Mouse (Mus musculus) embryo, embryonic 11 days (tissue): ENCODE results near the gene Hydin.
"Not testable (repeated sequence)": the region's sequence is repeated elsewhere in the genome, so short reads cannot be mapped to it uniquely, and the experiment has no call there.

Experiments
- DNase-seq: peaks from one replicate; pipeline ENCODE4 v3.0.0-alpha.2; 2015

Hydin gene

DNA sequence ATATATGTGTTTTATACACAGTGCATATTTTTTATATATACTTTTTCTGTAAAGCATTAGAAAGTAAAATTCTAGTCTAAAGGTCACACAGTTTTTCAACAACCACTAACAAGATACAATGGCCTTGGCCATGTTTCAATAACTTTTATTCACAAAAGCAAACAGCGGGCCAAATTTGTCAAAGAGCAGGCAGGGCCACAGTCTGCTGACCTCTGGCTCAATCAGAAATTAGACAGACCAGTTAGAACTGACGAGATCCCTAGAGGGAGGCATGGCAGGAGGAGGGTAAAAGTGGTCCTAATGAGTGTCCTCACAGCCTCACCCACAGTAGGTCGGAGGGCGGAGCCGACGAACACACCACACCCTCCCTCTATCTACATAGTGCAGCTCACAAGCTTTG is 267.0 kb downstream of the Hydin start:
- no peak for DNase-seq

DNA sequence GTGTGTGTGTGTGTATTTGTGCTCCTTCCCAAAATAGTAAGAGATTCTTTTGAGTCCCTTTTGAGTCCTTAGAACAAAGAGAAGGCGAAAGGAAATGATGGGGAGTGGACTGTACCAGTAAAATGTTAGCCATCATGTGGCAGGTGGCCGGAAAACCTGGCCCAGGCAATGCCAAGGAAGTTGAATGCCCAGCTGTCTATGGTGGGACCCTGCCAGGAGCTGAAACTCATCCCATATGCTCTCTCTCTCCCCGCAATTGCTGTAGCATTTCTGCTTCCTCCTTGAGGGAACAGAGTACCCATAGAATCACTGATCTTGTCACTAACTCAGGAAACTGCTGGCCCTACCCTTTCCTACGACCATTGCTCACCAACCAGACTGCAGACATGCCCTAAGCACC is 271.1 kb downstream of the Hydin start:
- DNase-seq = no peak

DNA sequence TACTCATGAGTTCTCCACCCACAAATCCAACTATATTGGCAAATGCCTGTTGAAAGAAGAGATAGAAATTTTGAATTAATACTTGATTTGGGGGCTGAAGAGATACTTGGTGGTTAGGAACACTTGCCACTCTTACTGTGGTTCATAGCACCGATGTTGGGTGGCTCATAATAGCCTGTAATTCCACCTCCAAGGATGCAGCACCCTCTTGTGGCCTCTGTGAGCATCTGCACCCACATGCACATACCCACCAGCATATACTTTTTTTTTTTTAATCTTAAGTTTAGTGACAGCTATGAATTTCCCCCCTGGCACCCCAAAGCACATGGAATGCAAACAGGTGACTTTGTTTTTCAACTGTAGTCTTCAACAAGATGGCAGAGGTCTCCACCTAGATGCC is 283.6 kb downstream of the Hydin start:
- no peak for DNase-seq

DNA sequence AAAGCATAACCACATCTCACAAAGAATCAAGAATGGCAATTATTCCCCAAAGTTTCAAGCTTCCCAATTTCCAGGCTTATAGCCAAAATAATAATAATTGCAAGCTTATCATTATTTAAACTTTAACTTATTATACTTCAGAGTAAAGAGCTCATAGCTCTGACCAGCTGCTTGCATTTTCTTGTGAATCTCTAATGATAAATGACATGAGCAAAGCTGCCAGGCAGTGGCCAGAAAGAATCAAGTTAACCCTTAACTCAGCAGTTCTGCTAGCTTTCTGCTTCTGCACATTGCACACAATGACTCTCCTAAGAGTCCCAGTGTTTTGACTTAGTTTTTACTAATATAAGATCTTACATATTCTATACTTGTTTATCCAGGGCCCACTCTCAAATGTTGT is 285.3 kb downstream of the Hydin start:
- not testable (repeated sequence) for DNase-seq

DNA sequence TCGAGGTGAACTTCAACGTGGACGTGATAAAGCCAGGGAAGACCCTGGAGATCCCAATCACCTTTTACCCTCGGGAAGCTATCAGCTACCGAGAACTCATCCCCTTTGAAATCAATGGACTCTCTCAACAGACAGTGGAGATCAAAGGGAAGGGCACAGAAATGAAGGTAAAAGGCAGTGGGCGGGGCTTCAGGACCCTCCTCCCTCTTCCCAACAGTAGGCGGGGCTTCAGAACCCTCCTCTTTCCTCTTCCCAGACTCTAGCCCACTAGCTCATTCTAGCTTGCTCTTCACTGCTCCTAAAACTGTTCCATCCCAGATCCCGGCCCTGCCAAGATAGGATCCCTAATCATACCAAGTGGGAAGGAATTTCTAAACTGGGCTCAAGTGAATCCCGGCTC is 325.9 kb downstream of the Hydin start:
- no peak for DNase-seq

DNA sequence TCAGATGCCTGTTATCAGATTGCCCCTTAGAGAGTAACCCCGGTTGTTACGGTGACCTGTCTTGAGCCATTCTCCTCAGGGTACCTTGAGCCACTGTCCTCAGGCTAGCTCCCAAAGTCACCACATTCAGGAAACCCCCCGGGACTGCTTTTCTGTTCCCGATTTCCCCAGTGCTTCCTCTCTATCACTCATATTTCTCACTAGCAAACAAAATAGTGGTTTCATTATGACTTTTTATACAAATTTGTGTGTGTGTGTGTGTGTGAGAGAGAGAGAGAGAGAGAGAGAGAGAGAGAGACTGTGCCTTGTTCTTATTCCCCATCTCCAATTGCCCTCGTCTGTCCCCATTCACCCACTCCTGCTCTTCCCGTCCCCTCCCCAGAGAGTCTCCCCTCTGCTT is 327.4 kb downstream of the Hydin start:
- no peak for DNase-seq

DNA sequence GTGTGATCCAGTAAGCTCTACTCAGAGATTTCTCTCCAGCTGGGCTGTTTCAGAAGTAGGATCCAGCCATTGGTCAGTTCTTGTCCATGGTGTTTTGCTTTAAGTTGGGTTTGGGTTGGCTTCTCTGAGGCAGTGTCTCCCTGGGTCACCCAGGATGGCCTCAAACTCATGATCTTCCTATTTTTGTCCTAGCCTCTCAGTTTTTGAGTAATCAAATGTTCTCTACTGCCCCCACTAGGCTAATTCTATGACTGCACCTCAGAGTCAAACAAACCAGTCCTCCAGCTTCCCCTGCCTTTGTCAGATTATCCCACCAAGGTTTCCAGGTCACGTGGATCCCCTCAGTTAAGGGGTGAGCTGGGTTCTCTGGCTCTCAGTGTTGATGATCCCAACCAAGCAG is 337.8 kb downstream of the Hydin start:
- peak; percentile 70 for DNase-seq

DNA sequence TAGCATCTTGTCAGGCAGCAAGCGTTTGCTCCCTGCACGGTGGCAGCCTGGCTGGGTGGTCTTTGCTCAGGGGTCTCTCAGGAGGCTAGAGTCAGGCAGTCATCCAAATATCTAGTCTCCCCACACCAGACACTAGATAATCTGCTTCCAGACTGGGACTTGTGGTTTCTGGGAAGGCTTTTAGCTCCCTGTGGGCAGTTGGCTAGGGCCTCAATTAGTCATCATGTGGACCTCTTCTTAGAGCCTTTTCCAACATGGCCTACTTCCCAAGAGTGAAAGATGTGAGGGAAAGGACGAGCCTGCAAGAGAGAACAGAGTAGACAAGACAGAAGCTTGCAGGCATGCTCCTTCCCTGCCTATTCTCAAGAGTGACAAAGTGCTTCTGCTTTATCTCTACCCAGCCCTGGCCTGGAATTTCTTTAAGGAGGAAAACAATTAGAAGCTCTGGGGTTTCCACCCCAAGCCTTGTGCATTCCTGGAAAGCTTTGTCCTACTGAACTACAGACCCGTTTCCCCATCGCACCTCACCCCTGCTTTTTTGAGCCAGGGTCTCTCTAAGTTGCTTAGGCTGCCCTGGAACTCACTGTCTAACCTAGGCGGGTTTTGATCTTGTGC is 338.7 kb downstream of the Hydin start:
- no peak for DNase-seq

DNA sequence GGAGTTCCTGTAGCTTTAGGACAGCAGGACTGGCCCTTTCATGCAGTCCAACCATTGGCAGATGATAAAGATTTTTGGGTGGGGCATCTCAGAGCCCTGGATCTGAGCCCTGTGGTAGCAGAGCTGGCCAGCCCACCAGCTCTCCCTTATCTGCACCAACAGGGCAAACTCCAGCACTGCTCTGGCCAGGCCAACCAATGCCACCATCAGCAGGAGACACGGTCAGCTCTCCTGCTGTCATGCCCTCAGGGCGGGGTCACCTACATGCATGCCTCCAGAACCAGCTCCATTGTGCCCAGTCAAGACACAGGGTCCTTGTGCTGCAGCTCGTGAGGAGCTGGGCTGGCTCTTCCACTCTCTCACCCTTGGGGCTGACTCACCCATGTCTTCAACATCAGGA is 349.0 kb downstream of the Hydin start:
- no peak for DNase-seq

DNA sequence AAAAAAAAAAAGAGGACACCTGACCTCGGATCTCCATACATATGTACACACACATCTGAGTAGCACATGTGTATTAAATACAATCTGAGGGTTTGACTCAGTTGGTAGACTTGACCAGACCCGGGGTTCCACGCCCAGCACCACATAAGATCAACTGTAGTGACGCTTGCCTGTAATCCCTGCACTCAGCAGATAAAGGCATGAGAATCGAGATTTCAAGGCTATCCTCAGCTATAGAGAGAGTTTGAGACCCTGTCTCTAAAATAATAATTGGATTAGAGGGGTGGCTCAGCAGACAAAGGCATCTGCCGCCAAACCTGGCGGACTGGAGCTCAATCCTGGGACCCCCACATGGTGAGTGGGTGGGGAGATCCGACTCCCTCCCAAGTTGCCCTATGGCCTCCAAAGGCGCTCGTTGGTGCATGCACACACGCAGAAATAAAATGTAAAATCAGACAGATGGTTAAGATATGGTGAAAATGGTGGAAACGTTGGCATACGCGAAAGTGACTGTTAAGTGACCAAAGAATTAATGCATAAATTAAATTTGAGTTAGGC is 351.1 kb downstream of the Hydin start:
- DNase-seq = peak; percentile 4

DNA sequence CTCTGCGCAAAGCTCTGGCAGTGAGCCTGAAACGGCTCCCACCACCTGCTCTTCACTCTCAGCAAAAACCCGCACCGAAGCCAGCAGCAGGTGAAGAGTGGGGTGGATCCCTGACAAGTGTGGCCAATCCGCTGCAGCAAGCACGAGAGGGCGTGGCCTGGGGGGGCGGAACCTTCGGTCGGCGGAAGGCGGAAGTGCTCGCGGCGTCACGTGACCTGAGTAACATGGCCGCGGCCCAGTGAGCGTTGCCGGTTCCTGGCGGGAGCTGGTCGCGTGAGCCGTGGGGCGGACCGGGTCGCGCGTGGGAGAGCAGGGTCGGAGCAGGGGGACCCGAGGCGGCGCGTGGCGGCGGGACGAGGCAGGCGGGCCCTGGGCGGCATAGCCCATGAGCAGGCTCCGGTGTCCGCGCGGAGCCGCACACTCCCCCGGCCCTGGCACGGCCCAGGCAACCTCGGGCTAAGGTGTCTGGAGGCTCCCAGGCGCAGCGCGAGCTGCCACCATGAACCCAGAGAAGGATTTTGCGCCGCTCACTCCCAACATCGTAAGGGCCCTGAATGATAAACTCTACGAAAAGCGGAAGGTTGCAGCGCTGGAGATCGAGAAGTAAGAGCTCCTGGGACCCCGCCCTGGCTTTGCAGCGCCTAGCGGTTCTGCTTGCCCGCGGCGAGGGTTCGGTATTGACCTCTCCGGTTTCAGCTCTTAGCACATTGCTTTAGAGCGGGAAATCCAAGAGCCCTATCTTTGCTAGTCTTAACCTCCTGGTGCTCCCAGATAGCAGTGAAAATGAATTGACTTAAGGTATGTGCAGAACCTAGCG is 351.8 kb downstream of the Hydin start, which contains the start of gene Vac14:
TSS of gene Vac14 (plus strand) at position 195 of the 817 bp plus-strand sequence.
- DNase-seq = peak; percentile 98

DNA sequence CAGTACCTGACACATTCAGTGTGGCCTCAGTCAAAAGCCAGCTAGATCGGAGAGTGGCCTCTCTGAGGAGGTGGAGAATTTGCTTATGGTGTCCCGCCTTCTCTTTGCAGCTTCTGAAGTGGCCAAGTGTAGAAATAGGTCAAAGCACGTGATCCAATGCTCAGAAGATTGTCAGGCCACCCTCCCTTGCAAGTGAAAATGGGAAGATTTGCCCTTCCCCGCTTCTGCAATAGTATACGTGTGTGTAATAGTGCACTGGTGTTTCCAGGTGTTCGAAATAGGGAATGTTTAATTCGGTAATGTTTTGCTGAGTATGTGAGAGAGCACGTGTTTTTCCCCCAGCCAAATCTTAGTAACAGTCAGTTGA is 352.4 kb downstream of the Hydin start:
- no peak for DNase-seq

DNA sequence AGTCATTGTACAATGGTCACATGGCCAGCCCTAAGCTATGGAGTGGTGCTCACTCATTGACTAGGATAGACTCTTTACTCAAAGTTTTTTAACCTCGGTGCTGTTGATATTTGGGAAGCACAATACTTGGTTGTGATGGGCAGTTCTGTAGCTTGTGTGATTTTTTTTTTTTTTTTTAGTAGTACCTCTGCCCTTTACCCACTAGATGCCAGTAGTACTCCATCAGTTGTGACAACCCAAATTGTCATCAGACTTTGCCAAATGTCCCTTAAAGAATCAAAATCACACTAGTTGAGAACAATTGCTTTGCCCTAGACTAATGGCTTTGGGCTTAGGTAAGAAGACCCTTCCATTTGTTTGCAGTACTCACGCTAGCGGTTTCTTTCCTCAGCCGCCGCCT is 353.1 kb downstream of the Hydin start:
- no peak for DNase-seq

DNA sequence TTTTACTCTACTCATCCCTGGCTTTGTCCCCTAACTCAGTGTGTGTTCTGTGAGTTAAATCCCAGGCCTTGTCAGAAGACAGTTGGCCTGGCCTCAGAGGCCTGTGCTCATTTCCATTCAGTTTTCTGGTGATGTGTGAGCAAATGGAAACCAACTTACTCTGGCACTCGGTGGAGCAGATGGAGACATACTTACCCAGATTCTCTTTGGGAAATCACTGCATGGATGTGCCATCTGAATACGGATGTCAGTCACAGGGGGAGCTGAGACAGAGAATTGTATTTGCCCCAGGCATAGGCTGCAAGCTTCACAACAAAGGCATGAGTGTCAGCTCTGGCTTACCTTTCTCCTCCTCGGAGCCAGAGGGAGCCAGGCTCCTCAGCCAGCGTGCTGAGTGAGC is 359.7 kb downstream of the Hydin start:
- no peak for DNase-seq

DNA sequence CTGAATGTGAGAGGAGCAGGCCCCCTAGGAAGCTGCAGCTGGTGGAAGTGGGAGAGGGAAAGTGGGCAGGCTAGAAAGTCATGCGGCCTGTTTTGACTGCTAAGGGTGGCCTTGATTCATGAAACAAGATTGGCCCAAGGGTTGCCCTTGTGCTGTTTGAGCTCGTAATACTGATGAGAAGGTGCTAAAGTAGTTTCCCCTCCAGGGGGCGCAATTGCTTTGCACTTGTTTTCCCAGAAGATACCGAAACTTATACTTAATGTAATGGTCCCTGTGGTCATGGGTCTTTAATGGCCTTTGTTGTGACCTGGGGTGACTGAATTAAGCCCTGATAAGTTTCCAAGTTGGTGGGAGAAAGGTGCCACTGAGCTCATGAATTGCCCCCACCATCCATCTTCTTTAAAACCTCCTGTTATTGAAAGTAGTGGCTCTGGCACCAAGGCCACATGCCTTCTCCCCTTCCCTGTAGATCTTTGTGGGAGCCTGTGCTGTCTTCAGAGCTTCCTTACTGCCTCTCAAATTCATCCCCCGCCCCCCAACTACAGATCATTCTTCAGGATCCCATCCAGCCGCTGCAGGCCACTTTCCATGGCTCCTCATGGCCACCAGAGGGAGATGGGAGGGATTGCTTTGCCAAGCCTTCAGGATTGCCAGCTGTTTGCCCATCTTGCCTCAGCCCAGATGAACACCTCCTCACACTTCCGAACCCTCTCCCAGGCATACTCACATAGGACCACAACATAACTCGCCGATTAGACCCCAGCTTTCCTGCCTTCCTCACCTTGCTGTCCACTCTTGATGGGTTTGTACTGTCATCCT is 362.7 kb downstream of the Hydin start:
- peak; percentile 61 for DNase-seq

DNA sequence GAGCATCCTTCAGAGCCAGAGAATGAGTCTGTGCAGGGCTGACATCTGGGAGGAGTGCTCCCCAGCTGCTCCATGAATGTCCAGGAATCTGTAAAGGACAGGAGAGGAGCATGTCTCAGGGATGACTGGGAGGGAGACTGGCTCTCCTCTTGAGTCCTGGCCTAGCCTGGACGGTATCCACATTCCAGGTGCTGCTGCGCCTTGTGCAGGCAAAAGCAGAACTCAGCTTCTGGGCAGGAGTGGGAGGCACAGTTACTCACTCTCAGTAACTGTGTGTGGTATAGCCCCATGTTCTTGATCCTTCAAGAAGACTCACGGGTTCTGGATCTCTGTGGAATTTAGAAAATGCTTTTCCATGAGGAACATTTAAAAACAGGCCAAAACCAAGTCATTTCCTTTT is 363.3 kb downstream of the Hydin start:
- DNase-seq = no peak

DNA sequence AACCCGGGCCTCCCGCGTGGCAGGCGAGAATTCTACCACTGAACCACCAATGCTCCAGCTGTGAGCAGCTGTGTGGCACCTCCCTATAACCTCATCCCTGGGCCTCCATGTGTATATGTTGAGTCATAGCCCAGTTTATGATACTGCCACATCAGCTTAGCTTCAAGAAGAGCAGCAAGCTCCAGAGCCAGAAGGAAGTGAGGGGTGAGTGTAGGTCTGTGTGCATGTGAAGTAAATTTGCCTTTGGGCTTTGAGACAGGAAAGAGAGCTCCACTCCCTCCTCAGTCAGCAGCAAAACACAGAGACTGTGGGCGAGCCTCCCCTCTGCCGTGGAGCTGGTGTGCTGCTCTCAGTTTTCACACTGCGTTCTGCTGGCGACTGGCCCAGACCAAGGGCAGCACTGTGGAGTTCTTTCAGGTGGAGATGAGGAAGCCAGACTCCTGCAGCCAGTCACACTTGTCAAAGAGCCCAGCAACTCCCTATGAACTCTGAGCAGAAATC is 363.8 kb downstream of the Hydin start:
- no peak for DNase-seq

DNA sequence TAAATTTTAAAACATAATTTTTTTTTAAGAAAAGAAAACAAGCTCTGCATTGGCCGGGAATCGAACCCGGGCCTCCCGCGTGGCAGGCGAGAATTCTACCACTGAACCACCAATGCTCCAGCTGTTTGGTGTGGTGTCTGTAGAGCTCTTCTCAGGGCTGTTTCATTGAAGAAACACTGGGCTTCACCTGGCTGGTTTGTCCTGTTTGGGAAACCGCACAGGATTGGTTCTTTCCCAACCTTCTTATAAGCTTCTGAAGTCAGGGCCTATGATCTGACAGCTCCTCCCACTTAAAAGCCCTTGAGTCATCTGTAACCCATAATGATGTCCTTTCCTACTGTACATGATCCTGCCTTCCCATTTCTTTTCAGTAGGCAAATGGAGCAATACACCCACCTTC is 364.4 kb downstream of the Hydin start:
- DNase-seq = no peak

DNA sequence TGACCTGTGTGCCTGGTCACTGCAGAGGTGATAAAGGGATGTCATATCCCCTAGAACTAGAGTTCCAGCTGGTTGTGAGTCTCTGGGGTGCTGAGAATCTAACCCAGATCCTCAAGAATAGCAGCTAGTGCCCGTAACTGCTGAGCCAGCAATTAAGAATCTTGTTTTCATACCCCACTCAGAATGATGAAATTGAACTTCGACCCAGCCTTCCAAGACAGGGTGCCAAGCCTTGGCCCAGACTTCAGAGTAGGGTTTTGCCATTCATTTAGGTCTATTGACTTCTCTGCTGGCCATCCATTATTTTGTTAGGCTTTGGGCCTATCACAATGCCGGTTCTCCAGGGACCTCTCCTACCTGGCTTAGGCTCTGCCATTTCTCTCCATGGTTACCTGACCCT is 367.0 kb downstream of the Hydin start:
- no peak for DNase-seq

DNA sequence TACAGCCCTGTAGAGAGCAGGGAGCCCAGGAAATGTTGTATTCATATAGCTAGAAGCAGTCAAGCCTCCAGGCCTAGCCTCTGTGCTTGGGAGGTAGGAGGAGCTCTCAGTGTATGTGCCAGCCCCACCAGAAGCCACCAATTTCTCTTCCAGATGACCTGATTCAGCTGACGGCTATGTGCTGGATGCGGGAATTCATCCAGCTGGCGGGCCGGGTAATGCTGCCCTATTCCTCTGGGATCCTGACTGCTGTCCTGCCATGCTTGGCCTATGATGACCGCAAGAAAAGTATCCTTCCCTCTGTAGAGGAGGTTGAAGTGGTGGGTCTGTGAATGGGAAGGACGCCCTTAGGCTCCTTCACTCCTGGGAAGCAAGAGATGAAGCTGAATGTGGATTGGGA is 369.4 kb downstream of the Hydin start:
- DNase-seq = no peak

DNA sequence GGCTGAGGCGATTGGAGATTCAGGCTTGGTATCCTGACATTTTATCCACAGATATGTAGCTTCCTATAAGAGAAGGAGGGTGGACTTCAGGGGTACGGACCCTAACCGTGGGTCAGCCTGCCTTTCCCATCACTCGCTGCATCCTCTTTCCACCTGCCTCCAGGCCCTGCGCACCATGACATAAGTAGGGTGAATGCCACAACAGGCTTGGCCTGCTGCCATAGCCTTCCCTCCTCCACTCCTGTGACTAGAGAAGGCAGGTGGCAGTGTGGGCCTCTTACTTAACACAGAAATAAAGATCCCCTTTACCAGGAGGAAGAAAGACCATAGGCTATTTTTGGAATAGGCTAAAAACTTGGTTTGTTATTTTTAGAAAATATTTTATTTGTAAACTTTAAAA is 375.6 kb downstream of the Hydin start:
- DNase-seq = no peak

DNA sequence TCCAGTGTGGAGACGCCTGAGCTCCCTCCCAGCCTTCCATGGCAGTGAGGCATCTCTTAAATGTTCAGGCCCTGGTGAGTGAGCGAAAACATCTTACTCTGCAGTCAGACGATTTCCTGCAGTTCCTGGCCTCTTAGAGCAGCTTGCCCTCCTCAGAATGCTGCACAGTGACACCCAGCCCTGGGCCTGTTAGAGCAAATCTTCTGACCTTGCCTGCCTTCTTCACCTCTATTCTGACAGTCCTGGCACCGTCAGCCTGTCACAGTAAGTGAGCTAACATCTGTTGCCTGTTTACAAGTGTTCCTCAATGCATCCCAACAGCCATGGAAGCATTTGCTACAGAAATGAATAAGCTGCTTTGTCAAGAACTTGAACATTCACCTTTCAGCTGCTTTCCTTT is 376.4 kb downstream of the Hydin start:
- no peak for DNase-seq

DNA sequence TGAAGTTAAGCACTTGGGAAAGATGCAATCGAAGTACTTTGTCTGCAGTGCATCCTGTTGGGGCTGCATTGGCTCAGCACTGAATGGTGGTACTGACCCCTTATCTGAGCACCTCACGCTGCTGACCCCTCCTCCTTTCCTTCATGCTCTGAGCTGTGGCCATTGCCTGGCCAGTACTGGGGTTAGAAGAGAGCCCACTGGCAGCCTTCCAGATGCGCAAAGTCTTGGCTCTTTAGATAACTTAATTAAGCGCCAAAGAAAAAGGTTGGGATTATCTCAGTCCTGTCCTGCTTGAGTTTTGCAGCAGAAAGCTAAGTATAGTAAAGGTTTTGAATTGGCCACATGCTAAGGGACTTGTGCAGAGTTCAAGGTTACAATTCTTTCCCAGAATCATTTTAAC is 377.6 kb downstream of the Hydin start:
- DNase-seq = no peak
